Mouse (Mus musculus): ENCODE measurements at regions not wholly inside any gene's neighbourhood (a gene's known extent, or its start where the extent isn't known, plus 50 kb on each side); places are given as distances from the start of the nearest gene placed in this dataset.

DNA sequence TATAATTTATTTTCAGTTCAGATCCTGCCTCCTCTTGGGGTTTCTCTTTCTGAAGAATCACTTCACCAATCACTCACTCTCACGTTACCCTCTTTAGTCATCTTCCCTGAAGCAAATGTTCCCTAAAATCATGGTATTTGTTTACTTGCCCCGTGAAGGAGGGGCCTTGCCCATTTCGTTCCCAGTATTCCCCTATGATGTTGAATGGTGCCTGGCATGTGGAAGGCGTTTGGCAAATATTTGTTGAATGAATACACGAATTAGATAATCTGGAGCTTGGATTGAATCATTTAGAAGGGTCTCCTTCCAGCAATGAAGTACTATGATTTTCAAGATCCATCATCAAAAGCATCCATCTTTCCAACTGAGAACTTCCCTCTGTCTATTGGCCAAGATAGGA lies 139.6 kb upstream of the Spdl1 start:
- Histone ChIP-seq H3K36me3 (ENCODE audit: control insufficient read depth in 1 of 2, insufficient read depth in 2 of 2, low read length in 2 of 2) (no peaks in the 10 kb centered on the region), H3K79me2 (ENCODE audit: control insufficient read depth, insufficient read depth, low read length, poor library complexity) (no peaks in the 10 kb centered on the region), H3K9ac (ENCODE audit: control insufficient read depth, low read depth, low read length, poor library complexity, severe bottlenecking) (no peak overlapping the region), H3K9me3 (replicated peaks; ENCODE audit: insufficient read depth, low read length) (no peaks in the 10 kb centered on the region), H3K27me3 (ENCODE audit: control insufficient read depth in 1 of 2, insufficient read depth in 2 of 2, low read length in 2 of 2) (no peaks in the 10 kb centered on the region), H3K4me3 (ENCODE audit: control insufficient read depth in 1 of 2, insufficient read depth in 1 of 2, low read depth in 2 of 2, low read length in 2 of 2) (no peak overlapping the region), H3K27ac (ENCODE audit: control insufficient read depth, low read depth, low read length) (no peak overlapping the region), H3K4me1 (ENCODE audit: control insufficient read depth in 1 of 2, insufficient read depth in 2 of 2, low read length in 2 of 2) (no peaks in the 10 kb centered on the region)
- no peak for TF ChIP-seq NELFE (IDR thresholded peaks at IDR 0.05; ENCODE audit: low read depth, low read length)
- TF ChIP-seq TBP (IDR thresholded peaks at IDR 0.05; ENCODE audit: low read depth, low read length): no peak
- no peak for TF ChIP-seq POLR2A (IDR thresholded peaks at IDR 0.05; ENCODE audit: control insufficient read depth in 1 of 2, insufficient read depth in 1 of 2, low read depth in 1 of 2, low read length in 2 of 2, poor library complexity in 1 of 2)
- no peak for TF ChIP-seq RAD21 (IDR thresholded peaks at IDR 0.05; ENCODE audit: low read depth, low read length)
- TF ChIP-seq TAL1 (IDR thresholded peaks at IDR 0.05; ENCODE audit: low read length): no peak
- TF ChIP-seq MYC (IDR thresholded peaks at IDR 0.05; ENCODE audit: low read depth, low read length): no peak
- no peak for TF ChIP-seq ZNF384 (IDR thresholded peaks at IDR 0.05; ENCODE audit: low read depth, low read length)
- no peak for TF ChIP-seq USF1 (IDR thresholded peaks at IDR 0.05; ENCODE audit: low read depth, low read length)
- TF ChIP-seq ELF1 (IDR thresholded peaks at IDR 0.05; ENCODE audit: low read depth, low read length): no peak
- TF ChIP-seq ZC3H11A (IDR thresholded peaks at IDR 0.05; ENCODE audit: low read depth, low read length): no peak
- TF ChIP-seq ZMIZ1 (IDR thresholded peaks at IDR 0.05; ENCODE audit: low read depth, low read length): no peak
- no peak for TF ChIP-seq POLR2AphosphoS5 (IDR thresholded peaks at IDR 0.05; ENCODE audit: borderline replicate concordance, low read depth, low read length)
- no peak for TF ChIP-seq TCF12 (IDR thresholded peaks at IDR 0.05; ENCODE audit: low read depth, low read length)
- DNase-seq (ENCODE audit: low read depth, low spot score): no peak

DNA sequence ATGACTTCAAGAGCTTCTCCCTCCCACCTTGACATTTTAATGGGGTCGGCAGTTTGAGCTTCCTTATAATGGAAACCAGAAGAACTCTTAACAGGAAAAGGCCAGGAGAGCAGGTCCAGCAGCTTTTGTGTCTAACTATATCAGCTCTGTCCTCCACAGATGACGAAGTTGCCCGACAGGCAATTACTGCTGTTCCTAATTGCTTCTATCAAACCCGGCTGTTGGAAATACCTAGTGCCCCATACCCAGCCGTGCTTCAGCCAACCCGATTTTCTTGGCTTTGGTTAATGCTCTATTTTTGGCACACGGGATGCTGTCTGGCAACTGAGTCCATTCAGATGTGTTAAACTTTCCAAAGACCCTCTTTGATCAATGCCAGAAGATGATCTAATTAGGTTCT lies 125.8 kb upstream of the Spdl1 start:
- Histone ChIP-seq H3K36me3 (ENCODE audit: control insufficient read depth in 1 of 2, insufficient read depth in 2 of 2, low read length in 2 of 2) (no peaks in the 10 kb centered on the region), H3K9ac (ENCODE audit: control insufficient read depth, low read depth, low read length, poor library complexity, severe bottlenecking) (no peak overlapping the region), H3K9me3 (replicated peaks; ENCODE audit: insufficient read depth, low read length) (no peaks in the 10 kb centered on the region), H3K79me2 (ENCODE audit: control insufficient read depth, insufficient read depth, low read length, poor library complexity) (0 out of 2 replicates have a peak, but pooled peaks cover 1% of the 10 kb centered on the region), H3K27ac (ENCODE audit: control insufficient read depth, low read depth, low read length) (no peak overlapping the region), H3K27me3 (ENCODE audit: control insufficient read depth in 1 of 2, insufficient read depth in 2 of 2, low read length in 2 of 2) (peaks cover 0 to 2% of the 10 kb centered on the region in 2 experiments; a peak in 1 of 4 replicates), H3K4me1 (ENCODE audit: control insufficient read depth in 1 of 2, insufficient read depth in 2 of 2, low read length in 2 of 2) (no peaks in the 10 kb centered on the region), H3K4me3 (ENCODE audit: control insufficient read depth in 1 of 2, insufficient read depth in 1 of 2, low read depth in 2 of 2, low read length in 2 of 2) (no peak overlapping the region)
- TF ChIP-seq GATA1 (IDR thresholded peaks at IDR 0.05; ENCODE audit: low read depth, low read length) (no peak), EP300 (IDR thresholded peaks at IDR 0.05; ENCODE audit: low read depth in 1 of 2, low read length in 2 of 2) (no peak), TCF12 (IDR thresholded peaks at IDR 0.05; ENCODE audit: low read depth, low read length) (no peak), POLR2A (IDR thresholded peaks at IDR 0.05; ENCODE audit: control insufficient read depth in 1 of 2, insufficient read depth in 1 of 2, low read depth in 1 of 2, low read length in 2 of 2, poor library complexity in 1 of 2) (no peak), MXI1 (IDR thresholded peaks at IDR 0.05; ENCODE audit: low read depth, low read length) (no peak), CTCF (IDR thresholded peaks at IDR 0.05 in 2 of 3, conservative IDR thresholded peaks at IDR 0.05 in 1 of 3; ENCODE audit: control insufficient read depth in 1 of 3, insufficient read depth in 1 of 3, low read depth in 2 of 3, low read length in 3 of 3, poor library complexity in 1 of 3, severe bottlenecking in 1 of 3) (no peak), MYC (IDR thresholded peaks at IDR 0.05; ENCODE audit: low read depth, low read length) (no peak), MAX (IDR thresholded peaks at IDR 0.05; ENCODE audit: low read length) (no peak), CHD2 (IDR thresholded peaks at IDR 0.05; ENCODE audit: low read length) (no peak), JUND (IDR thresholded peaks at IDR 0.05; ENCODE audit: low read depth, low read length) (no peak), RAD21 (IDR thresholded peaks at IDR 0.05; ENCODE audit: low read depth, low read length) (no peak), BHLHE40 (IDR thresholded peaks at IDR 0.05; ENCODE audit: borderline replicate concordance, low read depth, low read length) (no peak), ETS1 (IDR thresholded peaks at IDR 0.05; ENCODE audit: low read depth, low read length) (no peak), CHD1 (IDR thresholded peaks at IDR 0.05; ENCODE audit: low read depth, low read length) (no peak), NELFE (IDR thresholded peaks at IDR 0.05; ENCODE audit: low read depth, low read length) (no peak), GABPA (IDR thresholded peaks at IDR 0.05; ENCODE audit: low read depth, low read length) (no peak), ZNF384 (IDR thresholded peaks at IDR 0.05; ENCODE audit: low read depth, low read length) (no peak)
- DNase-seq (ENCODE audit: low read depth, low spot score): no peak
